Mouse (Mus musculus): Measurements from ENCODE around the gene Trim40. TPM values are rescaled to one million over a fixed set of nuclear protein-coding genes. Genes with fewer than 3 reads are reported as not detected.

Trim40 gene
- polyA plus RNA-seq, 1 experiment from 2014 or later, result not detected

GRCm38 (mm10) chr17:36848911-36849310 lies 41.0 kb downstream of the Trim40 start:
- Histone ChIP-seq H3K9ac (replicated peaks; ENCODE audit: low read length) (no peak overlapping the region), H3K9me3 (replicated peaks; ENCODE audit: control insufficient read depth, low read length) (no peaks in the 10 kb centered on the region), H3K4me2 (ENCODE audit: low read depth, low read length) (no peak overlapping the region), H3K36me3 (replicated peaks; ENCODE audit: control insufficient read depth, insufficient read depth, low read depth, low read length) (no peaks in the 10 kb centered on the region; the same call in none of the 2 replicates), H3K4me1 (ENCODE audit: control insufficient read depth, insufficient read depth, low read length) (no peaks in the 10 kb centered on the region), H3K27me3 (ENCODE audit: control insufficient read depth, insufficient read depth, low read length) (no peaks in the 10 kb centered on the region), H3K27ac (replicated peaks; ENCODE audit: low read depth, low read length) (no peak overlapping the region), H3K4me3 (ENCODE audit: low read depth, low read length) (no peak overlapping the region)
- ATAC-seq (replicated peaks; ENCODE audit: insufficient number of reproducible peaks, low FRiP score, low TSS enrichment, low read depth), result no peak
- DNase-seq (ENCODE audit: low spot score), result no peak
- 82% methylated on average over 5 of the region's 5 CpGs for WGBS

- Histone ChIP-seq H3K4me1 (ENCODE audit: control insufficient read depth, insufficient read depth, low read length) (no peaks in the 10 kb centered on the region), H3K9me3 (replicated peaks; ENCODE audit: control insufficient read depth, low read length) (no peaks in the 10 kb centered on the region), H3K27ac (replicated peaks; ENCODE audit: low read depth, low read length) (no peak overlapping the region), H3K36me3 (replicated peaks; ENCODE audit: control insufficient read depth, insufficient read depth, low read depth, low read length) (no peaks in the 10 kb centered on the region), H3K4me3 (ENCODE audit: low read depth, low read length) (no peak overlapping the region), H3K27me3 (ENCODE audit: control insufficient read depth, insufficient read depth, low read length) (no peaks in the 10 kb centered on the region), H3K4me2 (ENCODE audit: low read depth, low read length) (no peak overlapping the region), H3K9ac (replicated peaks; ENCODE audit: low read length) (no peak overlapping the region)
- 86% methylated on average over 1 of the region's 1 CpGs for WGBS
- DNase-seq (ENCODE audit: low spot score) (no peak), ATAC-seq (replicated peaks; ENCODE audit: insufficient number of reproducible peaks, low FRiP score, low TSS enrichment, low read depth) (no peak)
These were observed 45.2 kb downstream of the Trim40 start for GRCm38 (mm10) chr17:36844725-36845124.

GRCm38 (mm10) chr17:36844286-36844719 lies 45.6 kb downstream of the Trim40 start:
- ATAC-seq (replicated peaks; ENCODE audit: insufficient number of reproducible peaks, low FRiP score, low TSS enrichment, low read depth) (no peak), DNase-seq (ENCODE audit: low spot score) (no peak)
- H3K36me3 ChIP-seq (replicated peaks; ENCODE audit: control insufficient read depth, insufficient read depth, low read depth, low read length), result no peaks in the 10 kb centered on the region
- H3K9ac ChIP-seq (replicated peaks; ENCODE audit: low read length), result no peak overlapping the region
- H3K4me2 ChIP-seq (ENCODE audit: low read depth, low read length), result no peak overlapping the region
- H3K27ac ChIP-seq (replicated peaks; ENCODE audit: low read depth, low read length), result no peak overlapping the region
- no peaks in the 10 kb centered on the region for H3K27me3 ChIP-seq (ENCODE audit: control insufficient read depth, insufficient read depth, low read length)
- H3K9me3 ChIP-seq (replicated peaks; ENCODE audit: control insufficient read depth, low read length), result no peaks in the 10 kb centered on the region
- no peak overlapping the region for H3K4me3 ChIP-seq (ENCODE audit: low read depth, low read length)
- H3K4me1 ChIP-seq (ENCODE audit: control insufficient read depth, insufficient read depth, low read length), result no peaks in the 10 kb centered on the region

DNA sequence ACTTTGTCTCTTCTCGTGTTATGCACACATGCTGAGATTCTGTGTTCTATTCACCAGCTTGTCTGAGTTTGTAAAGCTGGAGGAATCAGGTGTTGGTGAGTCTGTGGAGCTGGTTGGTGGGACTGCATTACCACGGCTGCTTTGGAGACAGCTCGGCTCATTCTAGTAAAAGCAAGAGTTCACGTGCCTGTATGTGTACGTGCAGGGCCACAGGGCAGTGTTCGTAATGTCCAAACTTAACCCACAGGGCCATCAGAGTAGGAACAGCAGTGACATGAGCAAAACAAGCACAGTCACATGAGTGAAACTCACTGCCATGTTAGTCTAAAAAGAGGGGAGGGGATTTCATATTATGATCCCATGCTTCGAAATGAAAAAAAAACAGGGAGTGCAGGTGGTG lies 46.2 kb downstream of the Trim40 start:
- Histone ChIP-seq H3K36me3 (replicated peaks; ENCODE audit: control insufficient read depth, insufficient read depth, low read depth, low read length) (no peaks in the 10 kb centered on the region), H3K4me2 (ENCODE audit: low read depth, low read length) (no peak overlapping the region), H3K4me3 (ENCODE audit: low read depth, low read length) (no peak overlapping the region), H3K27ac (replicated peaks; ENCODE audit: low read depth, low read length) (no peak overlapping the region), H3K9me3 (replicated peaks; ENCODE audit: control insufficient read depth, low read length) (no peaks in the 10 kb centered on the region), H3K4me1 (ENCODE audit: control insufficient read depth, insufficient read depth, low read length) (no peaks in the 10 kb centered on the region), H3K27me3 (ENCODE audit: control insufficient read depth, insufficient read depth, low read length) (no peaks in the 10 kb centered on the region), H3K9ac (replicated peaks; ENCODE audit: low read length) (no peak overlapping the region)
- ATAC-seq (replicated peaks; ENCODE audit: insufficient number of reproducible peaks, low FRiP score, low TSS enrichment, low read depth), result no peak
- 79% methylated on average over 7 of the region's 7 CpGs for WGBS
- DNase-seq (ENCODE audit: low spot score), result no peak

- Histone ChIP-seq H3K36me3 (replicated peaks; ENCODE audit: control insufficient read depth, insufficient read depth, low read depth, low read length) (no peaks in the 10 kb centered on the region), H3K9me3 (replicated peaks; ENCODE audit: control insufficient read depth, low read length) (no peaks in the 10 kb centered on the region), H3K4me3 (ENCODE audit: low read depth, low read length) (no peak overlapping the region), H3K4me2 (ENCODE audit: low read depth, low read length) (no peak overlapping the region), H3K27ac (replicated peaks; ENCODE audit: low read depth, low read length) (no peak overlapping the region), H3K4me1 (ENCODE audit: control insufficient read depth, insufficient read depth, low read length) (no peaks in the 10 kb centered on the region), H3K9ac (replicated peaks; ENCODE audit: low read length) (no peak overlapping the region), H3K27me3 (ENCODE audit: control insufficient read depth, insufficient read depth, low read length) (no peaks in the 10 kb centered on the region)
- DNase-seq (ENCODE audit: low spot score), result no peak
- no peak for ATAC-seq (replicated peaks; ENCODE audit: insufficient number of reproducible peaks, low FRiP score, low TSS enrichment, low read depth)
These were observed 48.9 kb downstream of the Trim40 start for GRCm38 (mm10) chr17:36840961-36841445.

- Histone ChIP-seq H3K27me3 (ENCODE audit: control insufficient read depth, insufficient read depth, low read length) (no peaks in the 10 kb centered on the region), H3K9me3 (replicated peaks; ENCODE audit: control insufficient read depth, low read length) (no peaks in the 10 kb centered on the region), H3K36me3 (replicated peaks; ENCODE audit: control insufficient read depth, insufficient read depth, low read depth, low read length) (no peaks in the 10 kb centered on the region), H3K27ac (replicated peaks; ENCODE audit: low read depth, low read length) (no peak overlapping the region), H3K4me2 (ENCODE audit: low read depth, low read length) (no peak overlapping the region), H3K4me3 (ENCODE audit: low read depth, low read length) (no peak overlapping the region), H3K9ac (replicated peaks; ENCODE audit: low read length) (no peak overlapping the region), H3K4me1 (ENCODE audit: control insufficient read depth, insufficient read depth, low read length) (no peaks in the 10 kb centered on the region)
- ATAC-seq (replicated peaks; ENCODE audit: insufficient number of reproducible peaks, low FRiP score, low TSS enrichment, low read depth) (no peak), DNase-seq (ENCODE audit: low spot score) (no peak)
- WGBS, result 87% methylated on average over 3 of the region's 3 CpGs
These were observed 50.0 kb downstream of the Trim40 start for GRCm38 (mm10) chr17:36839931-36840330.

DNA sequence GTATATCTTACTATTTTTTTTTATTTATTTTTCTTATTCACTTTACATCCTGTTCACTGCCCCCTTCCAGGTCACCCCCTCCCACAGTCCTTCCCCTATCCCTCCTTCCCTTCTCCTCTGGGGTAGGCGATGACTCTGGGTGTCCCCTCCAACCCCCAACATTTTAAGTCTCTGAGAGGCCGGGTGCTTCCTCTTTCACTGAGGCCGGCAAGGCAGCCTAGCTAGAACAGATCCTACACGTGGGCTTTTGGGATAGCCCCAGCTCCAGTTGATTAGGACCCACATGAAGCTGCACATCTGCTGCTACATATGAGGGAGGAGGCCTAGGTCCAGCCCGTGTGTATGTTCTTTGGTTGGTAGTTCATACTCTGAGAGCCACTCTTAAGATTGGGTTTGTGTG lies 50.9 kb downstream of the Trim40 start:
- H3K4me1 ChIP-seq (ENCODE audit: control insufficient read depth, insufficient read depth, low read length), result no peaks in the 10 kb centered on the region
- 83% methylated on average over 5 of the region's 5 CpGs for WGBS
- no peak for ATAC-seq (replicated peaks; ENCODE audit: insufficient number of reproducible peaks, low FRiP score, low TSS enrichment, low read depth)
- no peak for DNase-seq (ENCODE audit: low spot score)
- no peaks in the 10 kb centered on the region for H3K27me3 ChIP-seq (ENCODE audit: control insufficient read depth, insufficient read depth, low read length)
- no peak overlapping the region for H3K27ac ChIP-seq (replicated peaks; ENCODE audit: low read depth, low read length)
- H3K4me3 ChIP-seq (ENCODE audit: low read depth, low read length), result no peak overlapping the region
- no peak overlapping the region for H3K4me2 ChIP-seq (ENCODE audit: low read depth, low read length)
- no peaks in the 10 kb centered on the region for H3K36me3 ChIP-seq (replicated peaks; ENCODE audit: control insufficient read depth, insufficient read depth, low read depth, low read length)
- H3K9me3 ChIP-seq (replicated peaks; ENCODE audit: control insufficient read depth, low read length), result no peaks in the 10 kb centered on the region
- no peak overlapping the region for H3K9ac ChIP-seq (replicated peaks; ENCODE audit: low read length)

GRCm38 (mm10) chr17:36836874-36837647 lies 52.9 kb downstream of the Trim40 start, which contains the start of gene Trim26:
Gene Trim26 (plus strand): TSS chr17:36837134.
- Histone ChIP-seq H3K27ac (replicated peaks; ENCODE audit: low read depth, low read length) (peak within 1 kb of the TSS; percentile 74), H3K27me3 (ENCODE audit: control insufficient read depth, insufficient read depth, low read length) (no peaks in the 10 kb centered on the region), H3K4me2 (ENCODE audit: low read depth, low read length) (peak within 1 kb of the TSS; percentile 64), H3K4me3 (ENCODE audit: low read depth, low read length) (peak within 1 kb of the TSS; percentile 64), H3K9ac (replicated peaks; ENCODE audit: low read length) (peak within 1 kb of the TSS; percentile 84), H3K9me3 (replicated peaks; ENCODE audit: control insufficient read depth, low read length) (no peaks in the 10 kb centered on the region), H3K4me1 (ENCODE audit: control insufficient read depth, insufficient read depth, low read length) (no peaks in the 10 kb centered on the region), H3K36me3 (replicated peaks; ENCODE audit: control insufficient read depth, insufficient read depth, low read depth, low read length) (no peaks in the 10 kb centered on the region)
- under 1% methylated on average over 46 of the region's 58 CpGs for WGBS
- DNase-seq (ENCODE audit: low spot score), result peak; percentile 98
- ATAC-seq (replicated peaks; ENCODE audit: insufficient number of reproducible peaks, low FRiP score, low TSS enrichment, low read depth), result peak; percentile 99
